Mouse (Mus musculus) testis, adult 10 weeks (tissue): ENCODE data around the gene Per2. TPM values are rescaled to one million over a fixed set of nuclear protein-coding genes. Genes with fewer than 3 reads are reported as not detected.

ENCODE experiments used
- polyA plus RNA-seq: library from polyadenylated mRNA; stranded (reverse); fragments of 350-450 nt; fragmentation: Illumina TruSeq; extraction: RNeasy Lipid Tissue Mini Kit (QIAGEN cat#74804); gene quantifications from one replicate; pipeline ENCODE4 v1.2.3, GENCODE M21; 2014; ENCODE audit warnings: low read depth, low replicate concordance

Per2 gene
- 1.3 TPM for polyA plus RNA-seq

GRCm38 (mm10) chr1:91459059-91459809, at the start of gene Per2:
Gene Per2, minus strand, starts transcription at chr1:91459324.

DNA sequence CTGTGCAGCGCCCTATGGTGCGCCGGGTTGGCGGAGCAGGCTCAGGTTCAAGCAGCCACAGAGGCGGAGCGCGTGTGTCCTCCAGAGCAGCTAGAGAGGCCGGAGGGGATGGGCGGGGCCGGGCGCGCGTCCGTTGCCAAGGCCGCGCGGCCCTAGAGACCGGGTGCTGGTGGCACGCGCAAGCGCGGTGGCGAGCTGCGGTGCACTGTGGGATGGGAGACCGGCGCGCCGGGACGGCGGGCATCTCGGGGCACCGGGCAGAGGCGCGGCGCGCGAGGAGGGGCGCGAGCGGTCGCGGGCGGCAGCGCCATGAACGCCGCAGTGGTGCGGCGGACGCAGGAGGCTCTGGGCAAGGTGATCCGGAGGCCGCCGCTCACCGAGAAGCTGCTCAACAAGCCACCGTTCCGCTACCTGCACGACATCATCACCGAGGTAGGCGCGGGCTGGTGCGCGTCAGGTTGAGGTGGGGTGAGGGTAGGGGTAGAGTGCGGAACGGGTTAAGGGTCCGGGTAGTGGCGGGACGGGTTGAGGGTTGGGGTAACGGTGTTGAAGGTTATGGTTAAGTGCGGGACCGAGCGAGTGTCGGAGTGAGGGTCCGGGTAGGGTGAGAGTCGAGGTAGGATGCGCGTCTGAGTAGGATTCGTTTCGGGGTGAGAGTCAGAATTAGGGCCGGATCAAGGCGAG, 35.5 kb upstream of the Per2 start, which contains the start of gene Traf3ip1:
Gene Traf3ip1, plus strand, starts transcription at position 191 of the 684 bp plus-strand sequence.

DNA sequence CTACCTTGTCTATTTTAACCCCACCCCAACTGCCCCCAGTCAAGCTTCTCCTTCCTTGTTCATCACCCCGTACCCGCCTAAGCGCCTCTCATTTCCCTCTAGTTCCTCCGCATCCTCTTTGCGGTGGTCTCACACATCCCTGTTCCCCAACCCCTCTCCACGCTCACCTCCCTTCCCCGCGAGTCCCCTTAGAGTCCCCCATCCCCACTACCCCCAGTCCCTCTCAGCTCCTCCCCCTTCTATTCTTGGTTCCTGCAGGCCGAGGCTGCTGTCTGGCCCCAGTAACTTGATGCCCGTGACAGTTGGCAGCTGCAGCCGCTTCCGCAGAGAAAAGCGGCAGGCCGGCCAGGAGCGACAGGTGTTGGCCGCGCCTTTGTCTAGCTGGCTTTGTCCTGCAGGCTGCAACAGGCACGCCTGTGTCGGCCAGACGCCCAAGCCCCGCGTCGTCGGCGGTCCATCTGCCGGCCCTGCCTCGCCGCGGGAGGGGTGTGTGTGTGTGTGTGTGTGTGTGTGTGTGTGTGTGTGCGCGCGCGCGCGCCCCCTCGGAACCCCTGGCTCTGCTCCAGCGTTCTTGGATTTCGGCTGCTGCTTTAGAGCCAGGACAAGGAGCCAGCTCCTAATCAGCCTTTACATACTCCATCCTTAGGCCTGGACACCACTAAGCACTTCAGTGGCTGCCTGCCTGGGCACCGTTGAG, 45.1 kb downstream of the Per2 start, which contains the start of gene Hes6:
Gene Hes6, minus strand, starts transcription at position 141 of the 697 bp plus-strand sequence.

DNA sequence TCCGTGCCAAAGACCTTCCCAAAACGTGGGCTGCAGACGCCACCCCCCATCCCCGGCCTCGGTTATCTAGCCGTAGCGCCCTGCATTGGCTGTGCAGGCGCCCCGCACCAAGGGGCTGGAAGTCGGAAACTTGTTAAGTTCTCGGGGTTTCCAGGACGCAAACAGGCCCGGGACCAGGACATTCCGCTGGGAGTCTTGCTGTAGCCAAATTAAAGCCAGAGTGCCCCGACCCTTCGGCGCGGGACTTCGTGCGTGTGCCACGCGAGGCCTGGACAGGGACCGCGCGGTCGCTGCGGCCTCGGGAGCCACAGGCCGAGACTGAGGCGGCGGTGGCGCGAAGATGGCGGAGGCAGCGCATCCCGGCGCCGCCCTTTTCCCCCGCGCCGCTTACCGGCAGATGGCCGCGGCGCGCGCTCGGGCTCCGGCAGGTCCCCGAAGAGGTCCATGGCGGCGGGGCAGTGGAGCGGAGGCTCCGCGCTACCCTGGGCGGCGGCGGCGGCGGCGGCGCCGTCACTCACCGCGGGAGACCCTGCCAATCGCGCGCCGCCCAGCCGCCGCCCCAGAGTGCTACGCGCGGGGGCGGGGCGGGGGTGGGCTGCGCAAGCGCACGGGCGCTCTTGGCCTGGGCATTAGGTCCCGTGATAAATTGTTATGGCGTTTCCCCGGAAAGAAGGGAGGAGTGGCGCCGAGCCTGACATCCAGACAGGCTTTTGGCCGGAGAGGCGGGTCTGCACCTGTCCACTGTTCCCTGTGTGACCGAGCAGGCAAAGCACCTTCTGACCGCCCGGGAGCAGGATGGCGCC, 60.7 kb downstream of the Per2 start, which contains the start of gene Ilkap:
Gene Ilkap, minus strand, starts transcription at position 556 of the 803 bp plus-strand sequence.

GRCm38 (mm10) chr1:91366215-91367108, 92.7 kb downstream of the Per2 start, which contains the start of gene Erfe:
Gene Erfe, plus strand, starts transcription at chr1:91366430.

Other genes starting within 250 kb of the Per2 start
- 216 TPM for gene Ube2f, start 209.0 kb downstream of the Per2 start, polyA plus RNA-seq
- gene Scly, start 161.0 kb downstream of the Per2 start, polyA plus RNA-seq = 4.8 TPM
- gene Espnl, start 137.2 kb downstream of the Per2 start, polyA plus RNA-seq = 0.06 TPM
- gene Klhl30, start 108.3 kb downstream of the Per2 start, polyA plus RNA-seq = not detected
- 1.0 TPM for gene Erfe, start 92.9 kb downstream of the Per2 start, polyA plus RNA-seq
- 14.5 TPM for gene Ilkap, start 60.5 kb downstream of the Per2 start, polyA plus RNA-seq
- not detected for gene Hes6, start 45.3 kb downstream of the Per2 start, polyA plus RNA-seq
- 13.1 TPM for gene Traf3ip1, start 35.3 kb upstream of the Per2 start, polyA plus RNA-seq
- gene Asb1, start 81.2 kb upstream of the Per2 start, polyA plus RNA-seq = 12.1 TPM